Mouse (Mus musculus) liver, adult 2 months (tissue): ENCODE measurements at regions not wholly inside any gene's neighbourhood (a gene's known extent, or its start where the extent isn't known, plus 50 kb on each side); places are given as distances from the start of the nearest gene placed in this dataset.

Experiments
- DNase-seq: peaks from one replicate; pipeline ENCODE4 v3.0.0-alpha.2; 2011; ENCODE audit warnings: low read depth, low spot score; ENCODE audit errors: extremely low read depth
- H3K27ac ChIP-seq: fragments of 200-500 bp; replicated peaks from 2 replicates; pipeline ENCODE4 v1.5.1; 2012; ENCODE audit warnings: low read depth, mild to moderate bottlenecking, control low read depth, inconsistent platforms, low read length; ENCODE audit not compliant: insufficient read depth
- H3K27me3 ChIP-seq: fragments of 200-500 bp; 2 replicates; pipeline ENCODE4 v1.6.1; 2012; ENCODE audit warnings: mild to moderate bottlenecking, moderate library complexity, low read length, inconsistent platforms; ENCODE audit not compliant: control insufficient read depth, insufficient read depth
- H3K36me3 ChIP-seq: fragments of 200-500 bp; 2 replicates; pipeline ENCODE4 v1.6.1; 2012; ENCODE audit warnings: low read length, inconsistent platforms; ENCODE audit not compliant: control insufficient read depth, insufficient read depth
- H3K4me1 ChIP-seq: fragments of 200-500 bp; 2 replicates; pipeline ENCODE4 v1.6.1; 2011; ENCODE audit warnings: low read length; ENCODE audit not compliant: control insufficient read depth, insufficient read depth
- H3K4me3 ChIP-seq: fragments of 200-500 bp; 2 replicates; pipeline ENCODE4 v1.5.1; 2011; ENCODE audit warnings: low read depth, mild to moderate bottlenecking, control low read depth, low read length, moderate library complexity; ENCODE audit not compliant: insufficient read depth
- H3K79me2 ChIP-seq: fragments of 200-500 bp; 2 replicates; pipeline ENCODE4 v1.6.1; 2012; ENCODE audit warnings: inconsistent platforms, mild to moderate bottlenecking, low read length, moderate library complexity; ENCODE audit not compliant: control insufficient read depth, insufficient read depth
- H3K9ac ChIP-seq: fragments of 200-500 bp; 2 replicates; pipeline ENCODE4 v1.6.1; 2012; ENCODE audit warnings: low read depth, mild to moderate bottlenecking, control low read depth, inconsistent platforms, low read length
- CTCF ChIP-seq: fragments of 200-500 bp; IDR thresholded peaks from 2 replicates; pipeline ENCODE4 v1.5.1; 2011; ENCODE audit warnings: low read depth, low read length, control low read depth
- POLR2A ChIP-seq: fragments of 200-500 bp; IDR thresholded peaks from 2 replicates; pipeline ENCODE4 v1.6.1; 2011; ENCODE audit warnings: low read length, control low read depth; ENCODE audit not compliant: insufficient read depth; ENCODE audit errors: extremely low read depth
- WGBS: fragments of 180-500 bp; shearing (Covaris S2); methylation state at CpG from one replicate; pipeline ENCODE4 v1.1.7; 2018; 5-methylcytosine and 5-hydroxymethylcytosine counted together

DNA sequence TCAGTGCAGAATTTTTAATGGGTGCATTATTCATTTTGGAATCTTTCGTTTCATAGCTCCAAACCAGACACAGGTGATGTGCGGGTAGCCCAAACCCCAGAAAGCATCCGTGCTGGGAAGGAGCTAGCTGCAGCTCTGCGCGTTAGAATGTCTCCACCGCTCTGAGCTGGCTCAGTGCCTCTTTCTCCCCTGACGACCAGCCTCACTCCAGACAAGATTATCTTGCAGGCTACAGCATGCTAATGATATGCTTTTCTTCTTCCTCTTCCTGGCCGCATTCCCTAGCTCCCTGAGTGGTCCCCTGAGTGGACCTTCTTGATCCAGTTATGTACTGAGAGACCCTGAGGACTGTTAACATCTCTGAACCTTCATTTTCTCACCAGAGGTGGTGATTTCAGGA is 624.4 kb upstream of the Fam19a5 start:
- Histone ChIP-seq H3K4me3 (no peak overlapping the region), H3K36me3 (no peaks in the 10 kb centered on the region), H3K79me2 (no peaks in the 10 kb centered on the region), H3K9ac (no peak overlapping the region), H3K27me3 (no peaks in the 10 kb centered on the region), H3K4me1 (no peaks in the 10 kb centered on the region), H3K27ac (no peak overlapping the region)
- DNase-seq = no peak
- no peak for TF ChIP-seq POLR2A
- TF ChIP-seq CTCF = no peak
- 56% methylated on average over 8 of the region's 8 CpGs for WGBS

DNA sequence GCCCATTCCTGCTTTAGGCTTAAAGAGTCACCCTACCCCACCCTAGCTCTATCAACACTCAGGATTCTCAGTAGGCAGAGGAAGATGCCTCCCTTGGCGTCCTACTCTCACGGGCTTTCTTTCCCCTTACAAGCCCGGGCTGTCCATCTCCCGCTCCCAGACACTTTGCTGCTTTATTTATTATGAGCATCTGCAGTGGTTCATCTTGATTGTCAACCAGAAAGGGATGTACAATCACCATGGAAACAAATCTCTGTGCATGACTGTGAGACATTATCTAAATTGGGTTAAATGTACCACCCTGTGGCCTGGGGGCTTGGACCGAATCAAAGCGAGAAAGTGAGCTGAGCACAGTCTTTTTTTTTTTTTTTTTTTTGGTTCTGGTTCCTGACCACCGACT is 623.9 kb upstream of the Fam19a5 start:
- H3K4me1 ChIP-seq = no peaks in the 10 kb centered on the region
- WGBS = 64% methylated on average over 7 of the region's 7 CpGs

DNA sequence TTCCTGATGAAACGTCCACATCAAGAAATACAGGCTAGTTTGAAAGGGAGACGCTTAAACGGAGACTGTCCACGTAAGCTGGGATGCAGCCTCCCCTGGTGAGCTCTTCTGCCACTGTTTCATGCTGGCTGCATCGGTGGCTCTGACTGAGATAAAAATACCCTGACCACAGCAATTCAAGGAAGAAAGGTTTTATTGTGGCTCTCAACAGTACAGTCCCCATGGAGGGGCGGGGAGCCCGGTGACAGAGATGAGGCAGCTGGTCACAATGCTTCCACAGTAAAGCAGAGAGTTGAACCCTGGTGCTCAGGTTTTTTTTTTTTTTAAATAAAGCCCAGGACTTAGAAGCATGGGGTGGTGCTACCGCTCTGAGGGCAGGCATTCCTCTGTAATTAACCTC is 622.7 kb upstream of the Fam19a5 start:
- Histone ChIP-seq H3K27ac (no peak overlapping the region), H3K79me2 (no peaks in the 10 kb centered on the region), H3K27me3 (no peaks in the 10 kb centered on the region), H3K9ac (no peak overlapping the region), H3K4me3 (no peak overlapping the region), H3K4me1 (no peaks in the 10 kb centered on the region), H3K36me3 (no peaks in the 10 kb centered on the region)
- DNase-seq = no peak
- TF ChIP-seq POLR2A (no peak), CTCF (no peak)
- WGBS = 42% methylated on average over 8 of the region's 8 CpGs

More for the DNA sequence above, 623.9 kb upstream of the Fam19a5 start:
- Histone ChIP-seq H3K36me3 (no peaks in the 10 kb centered on the region), H3K9ac (no peak overlapping the region), H3K4me3 (no peak overlapping the region), H3K27ac (no peak overlapping the region), H3K27me3 (no peaks in the 10 kb centered on the region), H3K79me2 (no peaks in the 10 kb centered on the region)
- DNase-seq = no peak
- TF ChIP-seq CTCF (no peak), POLR2A (no peak)

DNA sequence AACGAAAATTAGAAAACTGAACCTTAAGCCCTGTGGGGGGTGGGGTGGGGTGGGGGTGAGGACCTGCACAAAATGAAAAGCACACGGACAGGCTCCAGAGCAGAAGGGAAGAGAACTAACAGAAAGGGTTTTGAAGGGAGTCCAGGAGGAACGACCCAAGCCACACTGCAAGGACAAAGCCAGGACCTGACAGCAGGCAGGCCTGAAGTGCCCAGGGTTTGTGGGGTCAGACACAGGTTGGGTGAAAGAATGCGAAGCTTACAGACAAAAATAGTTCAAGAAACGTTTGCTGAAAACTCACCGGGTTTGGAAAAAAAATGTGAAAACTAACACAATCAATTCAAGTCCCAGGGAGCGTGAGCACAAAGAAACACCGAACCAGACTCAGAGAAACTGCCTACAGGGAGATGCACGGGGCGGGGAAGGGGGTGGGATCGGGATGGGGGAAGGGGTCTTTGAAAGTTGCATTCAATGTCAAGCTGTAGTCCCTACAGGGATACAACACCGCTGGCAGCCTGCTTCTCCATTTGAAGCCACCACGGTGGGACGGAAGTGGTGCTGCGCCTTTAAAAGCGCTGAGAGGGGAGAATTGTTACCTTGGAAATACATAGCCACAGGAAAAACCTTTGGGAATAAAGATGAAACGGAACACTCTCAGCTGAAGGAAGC is 618.9 kb upstream of the Fam19a5 start:
- H3K27me3 ChIP-seq = no peaks in the 10 kb centered on the region
- no peak overlapping the region for H3K4me3 ChIP-seq
- H3K36me3 ChIP-seq = no peaks in the 10 kb centered on the region
- TF ChIP-seq CTCF (no peak), POLR2A (no peak)
- no peaks in the 10 kb centered on the region for H3K79me2 ChIP-seq
- no peak overlapping the region for H3K27ac ChIP-seq
- 27% methylated on average over 17 of the region's 17 CpGs for WGBS
- H3K9ac ChIP-seq = no peak overlapping the region
- DNase-seq = no peak
- H3K4me1 ChIP-seq = no peaks in the 10 kb centered on the region

DNA sequence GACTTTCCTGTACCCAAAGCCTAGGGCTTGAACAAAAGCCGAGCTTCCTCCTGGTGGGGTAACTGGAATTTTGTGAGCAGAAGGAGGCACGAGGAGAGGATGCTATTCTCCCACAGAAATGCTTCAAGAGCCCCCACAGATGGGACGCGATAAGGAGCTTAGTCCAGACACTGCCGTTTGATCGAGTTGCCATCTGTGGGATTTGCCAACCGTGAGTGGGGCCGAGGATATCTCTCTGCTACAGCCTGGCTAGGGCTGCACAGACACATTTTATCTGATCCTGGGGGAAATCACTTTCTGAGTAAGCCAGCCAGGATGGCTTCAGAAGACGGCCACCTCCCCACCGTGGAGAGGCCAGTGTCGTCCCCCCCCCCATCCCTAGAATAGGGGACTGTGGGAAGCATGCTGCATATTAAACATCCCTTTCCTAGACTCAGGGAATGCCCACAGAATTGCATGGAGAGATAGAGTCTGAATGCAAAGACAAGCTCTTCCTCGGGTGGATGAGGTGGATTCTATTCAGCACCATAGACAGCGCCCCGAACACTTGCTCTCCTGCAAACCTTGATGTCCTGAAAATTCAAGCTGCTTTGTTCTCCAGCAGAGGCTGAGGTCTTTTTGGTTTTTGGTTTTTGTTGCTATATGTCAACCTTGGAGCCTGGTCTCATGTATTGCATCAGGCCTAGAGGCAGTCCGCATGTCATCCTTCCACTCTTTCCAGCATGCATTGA is 611.6 kb upstream of the Fam19a5 start:
- H3K4me3 ChIP-seq = no peak overlapping the region
- H3K4me1 ChIP-seq = no peaks in the 10 kb centered on the region
- 53% methylated on average over 15 of the region's 15 CpGs for WGBS
- H3K9ac ChIP-seq = no peak overlapping the region
- H3K36me3 ChIP-seq = no peaks in the 10 kb centered on the region
- H3K27me3 ChIP-seq = no peaks in the 10 kb centered on the region
- DNase-seq = no peak
- no peaks in the 10 kb centered on the region for H3K79me2 ChIP-seq
- no peak for TF ChIP-seq CTCF
- H3K27ac ChIP-seq = no peak overlapping the region

DNA sequence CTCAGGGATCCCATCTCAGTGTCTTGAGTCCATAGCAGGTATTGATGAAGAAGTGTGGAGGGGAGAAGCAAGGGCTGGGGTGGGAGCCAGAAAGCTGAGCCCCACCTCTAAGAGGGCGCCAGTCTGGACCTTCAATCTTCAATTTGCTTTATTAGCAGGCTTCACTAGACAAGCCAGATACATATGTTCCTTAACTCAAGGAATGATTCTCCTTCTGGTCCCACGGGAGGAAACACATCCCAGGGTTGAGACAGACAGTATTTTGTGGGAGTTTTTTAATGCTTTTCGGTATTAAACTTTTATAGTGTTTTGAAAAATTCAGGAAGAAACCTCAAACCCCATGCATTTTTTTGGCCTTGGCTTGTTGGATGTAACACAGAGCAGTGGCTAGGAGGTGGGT is 606.7 kb upstream of the Fam19a5 start:
- 81% methylated on average over 3 of the region's 3 CpGs for WGBS
- Histone ChIP-seq H3K27ac (no peak overlapping the region), H3K4me1 (no peaks in the 10 kb centered on the region), H3K27me3 (0 out of 2 replicates have a peak, but pooled peaks cover 2% of the 10 kb centered on the region), H3K79me2 (no peaks in the 10 kb centered on the region), H3K36me3 (no peaks in the 10 kb centered on the region), H3K9ac (no peak overlapping the region), H3K4me3 (no peak overlapping the region)
- TF ChIP-seq POLR2A (no peak), CTCF (no peak)
- DNase-seq = no peak
